Mouse (Mus musculus) hindbrain, embryonic 13.5 days (tissue): ENCODE data around the gene Sec61a2. TPM values are rescaled to one million over a fixed set of nuclear protein-coding genes. Genes with fewer than 3 reads are reported as not detected.

ENCODE experiments used
- ATAC-seq: fragments of 200-750 bp; cut with Nextera tagmentation; 2 replicates; pipeline ENCODE4 v1.8.0; 2017; ENCODE audit warnings: moderate TSS enrichment; ENCODE audit not compliant: low FRiP score
- H3K27ac ChIP-seq: fragments of 300-500 bp; sonication (generic); 2 replicates; pipeline ENCODE4 v1.5.1; 2015; ENCODE audit warnings: inconsistent platforms, mild to moderate bottlenecking, moderate library complexity
- H3K27me3 ChIP-seq: fragments of 300-500 bp; sonication (generic); 2 replicates; pipeline ENCODE4 v1.6.1; 2015; ENCODE audit warnings: mild to moderate bottlenecking, inconsistent platforms
- H3K36me3 ChIP-seq: fragments of 300-500 bp; sonication (generic); 2 replicates; pipeline ENCODE4 v1.6.1; 2015; ENCODE audit warnings: mild to moderate bottlenecking, inconsistent platforms
- H3K4me1 ChIP-seq: fragments of 300-500 bp; sonication (generic); replicated peaks from 2 replicates; pipeline ENCODE4 v1.6.1; 2015; ENCODE audit warnings: inconsistent platforms
- H3K4me2 ChIP-seq: fragments of 300-500 bp; sonication (generic); 2 replicates; pipeline ENCODE4 v1.6.1; 2015; ENCODE audit warnings: inconsistent platforms, mild to moderate bottlenecking, moderate library complexity
- H3K4me3 ChIP-seq: fragments of 300-500 bp; sonication (generic); 2 replicates; pipeline ENCODE4 v1.5.1; 2015; ENCODE audit warnings: mild to moderate bottlenecking, inconsistent platforms
- H3K9ac ChIP-seq: fragments of 300-500 bp; sonication (generic); 2 replicates; pipeline ENCODE4 v1.6.1; 2015; ENCODE audit warnings: mild to moderate bottlenecking, inconsistent platforms
- H3K9me3 ChIP-seq: fragments of 300-500 bp; sonication (generic); 2 replicates; pipeline ENCODE4 v1.6.1; 2016; ENCODE audit warnings: inconsistent platforms
- WGBS: fragments of 180-500 bp; shearing (Covaris S2); methylation state at CpG from one replicate; pipeline ENCODE4 v1.1.7; 2015; 5-methylcytosine and 5-hydroxymethylcytosine counted together
- polyA plus RNA-seq: library from polyadenylated mRNA; unstranded; fragments of >200 nt; fragmentation: Nextera tagmentation; extraction: Ambion mirVana; gene quantifications from 2 replicates; pipeline ENCODE4 v1.2.1, GENCODE M21; 2015

Gene Sec61a2
- polyA plus RNA-seq, 1 experiment from 2014 or later = 98.1 TPM

DNA sequence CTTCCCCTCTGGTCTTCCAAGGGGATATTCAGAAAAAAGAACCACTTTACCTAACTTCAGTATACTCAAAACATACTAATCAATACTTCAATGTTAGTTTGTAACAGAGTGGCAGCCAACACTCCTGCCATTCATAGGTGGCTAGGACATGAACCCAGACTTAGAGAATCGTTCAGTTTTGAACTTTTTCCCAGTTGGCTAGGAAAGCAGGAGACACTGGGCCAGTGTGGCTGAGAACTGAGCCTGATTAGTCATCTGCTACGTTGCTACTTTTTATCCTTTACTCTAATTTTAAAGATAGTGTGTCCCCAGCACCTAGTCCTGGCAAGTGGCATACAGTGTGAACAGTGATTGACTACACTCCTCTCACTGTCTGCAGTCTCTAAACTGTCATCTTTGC, 27.6 kb downstream of the Sec61a2 start:
- peaks cover 58% of the 10 kb centered on the region for H3K36me3 ChIP-seq
- no peaks in the 10 kb centered on the region for H3K27me3 ChIP-seq

GRCm38 (mm10) chr2:5862834-5863233, 32.4 kb downstream of the Sec61a2 start, which contains the start of gene Gm13199:
Gene Gm13199 (minus strand): TSS chr2:5862934.
- Histone ChIP-seq H3K27ac (no peak within 1 kb of the TSS), H3K4me2 (no peak within 1 kb of the TSS), H3K9ac (no peak within 1 kb of the TSS), H3K9me3 (no peaks in the 10 kb centered on the region), H3K36me3 (peaks cover 65% of the 10 kb centered on the region), H3K4me3 (no peak within 1 kb of the TSS), H3K4me1 (no peaks in the 10 kb centered on the region), H3K27me3 (no peaks in the 10 kb centered on the region)
- WGBS = 93% methylated on average over 3 of the region's 3 CpGs
- ATAC-seq = no peak

More for the DNA sequence above, 27.6 kb downstream of the Sec61a2 start:
- WGBS = 93% methylated on average over 2 of the region's 2 CpGs
- H3K4me1 ChIP-seq = no peaks in the 10 kb centered on the region
- H3K27ac ChIP-seq = no peak overlapping the region
- H3K4me3 ChIP-seq = no peak overlapping the region
- no peak overlapping the region for H3K9ac ChIP-seq
- H3K9me3 ChIP-seq = no peaks in the 10 kb centered on the region
- no peak overlapping the region for H3K4me2 ChIP-seq
- no peak for ATAC-seq

DNA sequence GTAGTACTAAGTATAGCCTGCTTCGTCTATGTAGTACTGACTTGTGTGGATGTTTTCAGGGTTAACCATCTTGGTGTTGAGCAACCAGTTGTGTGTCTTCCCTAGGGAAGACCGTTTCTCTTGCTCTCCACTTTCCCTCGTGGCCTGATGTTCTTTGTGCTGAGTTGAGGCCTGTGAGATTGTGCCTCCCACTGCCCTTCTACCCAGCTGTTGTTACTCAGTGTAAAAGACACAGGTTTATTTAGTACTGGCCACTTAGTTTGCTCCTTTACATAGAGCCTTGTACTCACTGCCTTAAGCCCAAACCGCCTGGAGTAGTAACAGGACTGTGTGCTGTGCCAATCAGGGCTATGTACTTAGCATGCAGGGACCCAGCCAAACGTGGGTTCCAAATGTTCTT, 43.4 kb downstream of the Sec61a2 start:
- Histone ChIP-seq H3K9me3 (no peaks in the 10 kb centered on the region), H3K36me3 (peaks cover 19% of the 10 kb centered on the region), H3K4me3 (no peak overlapping the region), H3K27ac (no peak overlapping the region), H3K27me3 (no peaks in the 10 kb centered on the region), H3K9ac (no peak overlapping the region), H3K4me2 (no peak overlapping the region), H3K4me1 (no peaks in the 10 kb centered on the region)
- no peak for ATAC-seq
- whole genome bisulfite sequencing = 86% methylated on average over 5 of the region's 5 CpGs

DNA sequence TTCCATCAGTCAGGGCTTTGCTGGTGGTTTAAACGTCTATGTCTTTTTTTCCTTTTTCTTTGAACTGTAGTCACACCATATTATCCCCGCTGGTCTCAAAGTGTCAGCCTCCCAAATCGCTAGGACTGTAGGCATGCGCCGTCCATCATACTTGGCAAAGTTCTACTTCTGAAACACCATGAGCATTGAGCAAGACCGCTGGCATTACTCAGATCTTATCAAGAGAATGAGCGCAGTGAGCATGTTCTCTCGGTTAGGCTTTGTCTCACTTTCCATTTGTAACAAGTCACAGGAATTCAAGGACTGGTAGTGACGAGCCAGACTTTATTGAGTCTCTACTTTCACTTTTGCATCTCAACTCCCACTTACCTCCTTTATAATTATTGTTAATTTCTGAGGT, 44.1 kb downstream of the Sec61a2 start:
- Histone ChIP-seq H3K4me1 (peaks cover 7% of the 10 kb centered on the region), H3K27me3 (no peaks in the 10 kb centered on the region), H3K36me3 (peaks cover 18% of the 10 kb centered on the region), H3K9me3 (no peaks in the 10 kb centered on the region), H3K4me2 (no peak overlapping the region), H3K4me3 (no peak overlapping the region), H3K27ac (no peak overlapping the region), H3K9ac (no peak overlapping the region)
- ATAC-seq = no peak
- WGBS = 93% methylated on average over 9 of the region's 9 CpGs

DNA sequence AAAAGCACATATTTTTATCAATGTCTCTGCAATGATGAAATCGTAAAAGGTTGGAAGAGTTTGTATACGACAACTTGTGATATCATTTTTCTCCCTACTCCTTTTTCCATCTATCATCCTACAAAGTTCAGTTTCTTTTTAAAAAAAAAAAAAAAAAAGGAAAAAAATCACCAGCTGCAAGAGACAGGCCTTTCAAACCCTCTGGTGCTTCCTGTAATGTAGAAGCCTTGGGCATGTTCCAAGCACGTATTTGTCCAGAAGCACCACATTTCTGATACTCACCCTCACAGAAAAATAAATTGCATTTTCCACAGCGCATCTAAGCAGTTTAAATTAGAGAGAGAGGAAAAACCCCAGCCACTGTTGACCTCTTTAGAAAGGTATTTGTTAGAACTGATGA, 49.4 kb downstream of the Sec61a2 start:
- peak overlapping the region; percentile 84 for H3K9ac ChIP-seq
- H3K4me2 ChIP-seq = peak overlapping the region; percentile 59
- 40% methylated on average over 4 of the region's 4 CpGs for WGBS
- peak overlapping the region; percentile 69 for H3K4me3 ChIP-seq
- ATAC-seq = no peak
- peaks cover 23% of the 10 kb centered on the region for H3K36me3 ChIP-seq
- H3K9me3 ChIP-seq = no peaks in the 10 kb centered on the region
- H3K27ac ChIP-seq = peak overlapping the region; percentile 91; the same call in 1 of the 2 replicates
- H3K27me3 ChIP-seq = no peaks in the 10 kb centered on the region
- peaks cover 19% of the 10 kb centered on the region for H3K4me1 ChIP-seq

DNA sequence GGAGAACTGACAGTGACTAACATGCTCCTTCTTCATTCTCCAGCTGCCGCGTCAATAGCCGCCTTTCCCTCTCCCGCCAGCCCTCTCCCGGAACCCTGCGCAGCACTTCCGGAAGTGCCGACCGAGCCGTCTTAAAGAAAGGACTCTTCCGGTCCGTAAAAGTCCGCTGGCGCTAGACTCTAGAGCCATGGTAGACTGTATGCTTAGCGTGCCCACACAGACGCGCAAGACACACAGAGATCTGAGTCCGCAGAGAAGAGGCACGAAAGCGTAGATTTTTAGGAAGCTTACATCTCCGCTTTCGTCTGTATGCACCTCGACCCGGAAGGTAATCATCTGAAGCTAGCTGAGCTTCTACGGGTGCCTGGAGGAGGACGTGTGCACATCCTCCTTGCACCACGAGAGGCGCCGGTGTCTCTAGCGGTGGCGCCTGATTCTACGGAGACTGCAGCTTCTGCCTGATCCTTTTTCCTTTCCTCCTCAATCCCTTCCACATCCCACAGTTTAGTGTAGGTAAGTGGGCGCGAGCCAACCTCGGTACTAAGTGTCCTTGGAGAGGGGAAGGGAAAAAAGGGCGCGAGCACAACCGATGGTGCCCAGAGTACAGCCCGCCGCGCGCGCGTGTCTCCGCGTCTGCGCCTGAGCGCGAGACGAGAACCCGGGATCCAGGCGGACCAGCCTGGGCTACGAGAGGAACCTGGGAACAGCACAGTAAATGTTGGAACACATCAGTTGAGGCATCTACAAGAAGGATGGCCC, 50.2 kb downstream of the Sec61a2 start, which contains the start of the genes Nudt5 and Cdc123:
Nudt5 (plus strand) TSS at position 147 of the 759 bp plus-strand sequence.
Cdc123 (minus strand) TSS at position 292 of the 759 bp plus-strand sequence.
- peak within 1 kb of the TSS; percentile 69 for H3K4me3 ChIP-seq
- H3K4me2 ChIP-seq = peak within 1 kb of the TSS; percentile 72
- no peaks in the 10 kb centered on the region for H3K9me3 ChIP-seq
- peak; percentile 99 for ATAC-seq
- H3K27ac ChIP-seq = peak within 1 kb of the TSS; percentile 91
- H3K36me3 ChIP-seq = peaks cover 25% of the 10 kb centered on the region
- no peaks in the 10 kb centered on the region for H3K27me3 ChIP-seq
- H3K9ac ChIP-seq = peak within 1 kb of the TSS; percentile 84
- WGBS = under 1% methylated on average over 53 of the region's 53 CpGs
- H3K4me1 ChIP-seq = peaks cover 19% of the 10 kb centered on the region

DNA sequence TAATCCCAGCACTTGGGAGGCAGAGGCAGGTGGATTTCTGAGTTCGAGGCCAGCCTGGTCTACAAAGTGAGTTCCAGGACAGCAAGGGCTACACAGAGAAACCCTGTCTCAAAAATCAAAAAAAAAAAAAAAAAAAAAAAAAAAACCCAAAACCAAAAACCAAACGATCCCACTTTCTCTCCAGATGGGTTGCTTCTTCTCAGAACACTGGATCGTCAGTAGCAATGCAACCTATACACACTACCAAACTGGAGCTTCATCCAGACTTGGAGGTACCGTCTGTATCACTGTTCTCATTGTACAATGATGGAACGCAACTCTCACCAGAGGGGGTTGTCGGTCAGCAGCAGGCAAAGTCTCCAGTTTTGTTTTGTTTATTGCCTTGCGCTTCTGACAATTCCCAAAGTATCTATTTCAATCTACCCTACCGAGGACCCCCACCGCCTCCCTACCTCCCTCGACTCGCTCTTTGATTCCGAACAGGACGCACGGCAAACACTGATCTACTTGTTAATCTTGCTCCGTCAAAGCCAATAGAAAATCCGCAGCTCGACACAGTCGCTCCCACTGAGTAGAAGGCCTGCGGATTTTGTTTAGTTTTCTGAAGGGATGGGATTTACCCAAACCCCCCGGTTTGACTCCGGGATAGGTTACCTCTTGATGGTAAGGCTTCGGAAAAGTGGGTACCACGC, 50.9 kb downstream of the Sec61a2 start:
- 4% methylated on average over 23 of the region's 23 CpGs for WGBS
- peaks cover 19% of the 10 kb centered on the region for H3K4me1 ChIP-seq
- peak overlapping the region; percentile 84 for H3K9ac ChIP-seq
- ATAC-seq = peak; percentile 55
- H3K4me2 ChIP-seq = peak overlapping the region; percentile 72
- no peaks in the 10 kb centered on the region for H3K9me3 ChIP-seq
- peaks cover 32% of the 10 kb centered on the region for H3K36me3 ChIP-seq
- peak overlapping the region; percentile 91 for H3K27ac ChIP-seq
- no peaks in the 10 kb centered on the region for H3K27me3 ChIP-seq
- H3K4me3 ChIP-seq = peak overlapping the region; percentile 69

- H3K9ac ChIP-seq = no peak overlapping the region
- ATAC-seq = no peak
- WGBS = 98% methylated on average over 11 of the region's 11 CpGs
- H3K27ac ChIP-seq = no peak overlapping the region
- no peaks in the 10 kb centered on the region for H3K9me3 ChIP-seq
- H3K36me3 ChIP-seq = peaks cover 56% of the 10 kb centered on the region
- no peak overlapping the region for H3K4me3 ChIP-seq
- H3K27me3 ChIP-seq = no peaks in the 10 kb centered on the region
- no peak overlapping the region for H3K4me2 ChIP-seq
- peaks cover 9% of the 10 kb centered on the region for H3K4me1 ChIP-seq
Observed at GRCm38 (mm10) chr2:5840815-5841214, 54.4 kb downstream of the Sec61a2 start.

- Histone ChIP-seq H3K4me1 (no peaks in the 10 kb centered on the region), H3K27me3 (no peaks in the 10 kb centered on the region), H3K9ac (no peak overlapping the region), H3K36me3 (peaks cover 60% of the 10 kb centered on the region), H3K4me3 (no peak overlapping the region), H3K9me3 (no peaks in the 10 kb centered on the region), H3K4me2 (no peak overlapping the region), H3K27ac (no peak overlapping the region)
- ATAC-seq = no peak
- WGBS = 93% methylated on average over 5 of the region's 5 CpGs
Observed at GRCm38 (mm10) chr2:5825265-5825913, 69.8 kb downstream of the Sec61a2 start.

- Histone ChIP-seq H3K4me3 (no peak overlapping the region), H3K9ac (no peak overlapping the region), H3K27ac (no peak overlapping the region), H3K36me3 (peaks cover 63% of the 10 kb centered on the region), H3K9me3 (no peaks in the 10 kb centered on the region), H3K4me1 (no peaks in the 10 kb centered on the region), H3K27me3 (no peaks in the 10 kb centered on the region), H3K4me2 (no peak overlapping the region)
- ATAC-seq = no peak
- 94% methylated on average over 5 of the region's 5 CpGs for WGBS
Observed at GRCm38 (mm10) chr2:5824685-5825084, 70.5 kb downstream of the Sec61a2 start.

- Histone ChIP-seq H3K27ac (no peak overlapping the region), H3K4me1 (no peaks in the 10 kb centered on the region), H3K36me3 (peaks cover 68% of the 10 kb centered on the region), H3K4me3 (no peak overlapping the region), H3K27me3 (no peaks in the 10 kb centered on the region), H3K9me3 (no peaks in the 10 kb centered on the region), H3K4me2 (no peak overlapping the region), H3K9ac (no peak overlapping the region)
- 29% methylated on average over 1 of the region's 1 CpGs for WGBS
- no peak for ATAC-seq
Observed at GRCm38 (mm10) chr2:5824213-5824612, 71.0 kb downstream of the Sec61a2 start.

- Histone ChIP-seq H3K9ac (no peak overlapping the region), H3K4me3 (no peak overlapping the region), H3K4me2 (no peak overlapping the region), H3K36me3 (peaks cover 78% of the 10 kb centered on the region), H3K4me1 (no peaks in the 10 kb centered on the region), H3K27ac (no peak overlapping the region), H3K9me3 (no peaks in the 10 kb centered on the region), H3K27me3 (no peaks in the 10 kb centered on the region)
- ATAC-seq = no peak
- WGBS = 97% methylated on average over 6 of the region's 6 CpGs
Observed at GRCm38 (mm10) chr2:5822449-5822848, 72.8 kb downstream of the Sec61a2 start.
